Mouse (Mus musculus): Measurements from ENCODE around the gene Baiap2l1.

DNA sequence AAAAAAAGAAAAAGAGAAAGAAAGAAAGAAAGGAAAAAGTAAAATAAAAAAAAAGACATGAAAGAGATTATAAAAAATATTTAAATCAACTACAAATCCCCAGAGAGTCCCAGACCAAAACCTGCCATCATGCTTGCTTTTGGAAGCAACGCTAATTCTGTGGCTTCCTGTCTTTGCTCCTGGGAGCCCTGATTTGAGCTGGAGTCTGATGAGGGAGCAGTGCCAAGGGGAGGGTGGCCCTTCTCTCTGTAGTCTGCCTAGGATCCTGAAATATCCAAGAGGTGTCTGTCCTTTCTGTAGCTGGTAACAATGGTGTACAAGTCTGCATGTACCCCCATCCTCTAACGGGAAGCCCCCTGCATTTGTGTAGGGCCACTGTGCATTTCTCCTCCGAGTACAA is 86.8 kb downstream of the Baiap2l1 start:
- TF ChIP-seq CTCF (IDR thresholded peaks at IDR 0.05; ENCODE audit: insufficient read depth, low read depth, low read length) (no peak), POLR2A (IDR thresholded peaks at IDR 0.05; ENCODE audit: insufficient read depth, low read depth, low read length) (no peak)

Data from olfactory bulb, adult 2 months (tissue).